Mouse (Mus musculus) cerebellum, adult 2 months (tissue): ENCODE results near the gene Gm45837. TPM values are rescaled to one million over a fixed set of nuclear protein-coding genes. Genes with fewer than 3 reads are reported as not detected.
A peak's percentile ranks its signal among the peaks of the same experiment; 100 is the strongest.

Experiments used
- DNase-seq, 2 experiments: peaks; one replicate each; pipeline ENCODE4 v3.0.0; 2021
- H3K27ac ChIP-seq: fragments of 200-500 bp; 2 replicates; pipeline ENCODE4 v1.5.1; 2012; ENCODE audit warnings: low read length, control low read depth, inconsistent platforms; ENCODE audit not compliant: insufficient read depth
- H3K27me3 ChIP-seq: fragments of 200-500 bp; 2 replicates; pipeline ENCODE4 v1.6.1; 2012; ENCODE audit warnings: inconsistent platforms, mild to moderate bottlenecking, low read length, moderate library complexity; ENCODE audit not compliant: control insufficient read depth, insufficient read depth
- H3K4me1 ChIP-seq: fragments of 200-500 bp; 2 replicates; pipeline ENCODE4 v1.6.1; 2011; ENCODE audit warnings: low read length; ENCODE audit not compliant: control insufficient read depth, insufficient read depth
- H3K4me3 ChIP-seq: fragments of 200-500 bp; replicated peaks from 2 replicates; pipeline ENCODE3; 2011; ENCODE audit warnings: mild to moderate bottlenecking, low read depth, low read length, control low read depth; ENCODE audit not compliant: insufficient read depth
- CTCF ChIP-seq: fragments of 200-500 bp; IDR thresholded peaks from 2 replicates; pipeline ENCODE4 v1.5.1; 2011; ENCODE audit warnings: low read depth, mild to moderate bottlenecking, control low read depth, low read length, moderate library complexity, borderline replicate concordance; ENCODE audit not compliant: insufficient read depth
- POLR2A ChIP-seq: fragments of 200-500 bp; IDR thresholded peaks from 2 replicates; pipeline ENCODE4 v1.6.1; 2011; ENCODE audit warnings: low read length, control low read depth, borderline replicate concordance; ENCODE audit not compliant: insufficient read depth
- WGBS: fragments of 180-500 bp; shearing (Covaris S2); methylation state at CpG from one replicate; pipeline ENCODE4 v1.1.7; 2018; 5-methylcytosine and 5-hydroxymethylcytosine counted together
- polyA plus RNA-seq: library from polyadenylated mRNA; depleted of rRNA; stranded (reverse); fragments of >200 nt; gene quantifications from 2 replicates; pipeline ENCODE4 v1.2.3, GENCODE M21; 2012

Gm45837 gene
- polyA plus RNA-seq, 1 experiment: 1.2 TPM

DNA sequence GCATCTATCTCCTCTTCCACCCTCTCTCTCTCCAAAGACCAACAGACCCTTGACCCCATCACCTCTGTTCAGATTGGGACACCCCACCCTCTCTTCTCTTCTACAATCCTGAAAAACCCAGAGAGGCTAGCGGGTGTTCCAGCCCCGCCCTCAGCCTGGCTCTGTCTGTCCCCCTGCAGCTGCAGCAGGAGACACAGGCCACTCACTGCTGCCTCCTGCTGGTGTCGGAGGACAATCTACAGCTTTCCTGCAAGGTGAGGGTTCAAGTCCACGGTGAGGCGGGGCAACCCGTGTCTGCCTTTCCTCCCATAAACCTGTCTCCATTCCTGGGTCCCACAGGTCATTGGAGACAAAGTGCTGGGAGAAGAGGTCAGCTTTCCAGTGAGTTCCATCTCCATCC lies 91.0 kb downstream of the Gm45837 start:
- 80% methylated on average over 6 of the region's 6 CpGs for WGBS
- Histone ChIP-seq H3K27ac (no peak overlapping the region), H3K4me3 (no peak overlapping the region), H3K27me3 (no peaks in the 10 kb centered on the region; the same call in 1 of the 2 replicates), H3K4me1 (no peaks in the 10 kb centered on the region)
- no peak for DNase-seq
- TF ChIP-seq CTCF (no peak), POLR2A (no peak)

DNA sequence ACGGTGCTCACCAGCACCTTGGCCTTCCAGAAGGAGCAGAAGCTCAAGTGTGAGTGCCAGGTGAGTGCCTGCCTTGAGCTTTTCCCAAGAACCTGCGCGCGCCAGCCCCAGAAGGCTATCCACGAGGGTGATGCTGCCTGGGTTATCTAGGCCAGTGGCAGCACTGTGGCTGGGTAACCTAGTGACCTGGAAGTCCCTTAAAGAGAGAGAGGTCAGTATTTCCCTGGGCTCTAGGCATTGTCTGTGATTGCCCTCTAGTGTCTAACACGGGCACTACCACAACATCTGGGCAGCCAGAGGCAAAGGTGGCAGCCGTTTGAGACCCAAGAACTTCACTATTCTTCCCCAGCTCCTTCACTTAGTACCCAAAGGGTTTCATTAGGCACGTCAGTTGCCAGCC lies 92.7 kb downstream of the Gm45837 start:
- H3K4me3 ChIP-seq: no peak overlapping the region
- 26% methylated on average over 8 of the region's 8 CpGs for WGBS
- H3K27me3 ChIP-seq: no peaks in the 10 kb centered on the region; the same call in 1 of the 2 replicates
- H3K4me1 ChIP-seq: no peaks in the 10 kb centered on the region
- peak; percentile 21 to 40 for DNase-seq
- TF ChIP-seq POLR2A (no peak), CTCF (peak; percentile 66)
- no peak overlapping the region for H3K27ac ChIP-seq

DNA sequence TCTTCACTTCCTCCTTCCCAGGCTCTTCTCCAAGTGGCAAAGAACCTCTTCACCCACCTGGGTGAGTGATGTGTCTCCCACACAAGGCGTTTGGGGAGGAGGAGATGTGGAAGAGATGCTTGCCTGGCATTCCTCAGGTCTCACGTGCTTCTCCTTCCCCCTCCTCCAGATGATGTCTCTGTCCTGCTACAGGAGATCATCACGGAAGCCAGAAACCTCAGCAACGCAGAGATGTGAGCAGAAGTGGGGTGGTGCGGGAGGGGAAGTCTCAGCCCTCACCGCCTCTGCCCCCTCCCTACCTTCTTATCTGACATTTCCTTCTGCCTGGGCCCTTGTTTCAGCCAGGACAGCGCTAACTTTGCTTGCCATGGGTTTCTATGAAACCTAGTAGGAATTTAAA lies 93.1 kb downstream of the Gm45837 start:
- Histone ChIP-seq H3K4me3 (no peak overlapping the region), H3K27ac (no peak overlapping the region), H3K4me1 (no peaks in the 10 kb centered on the region), H3K27me3 (no peaks in the 10 kb centered on the region; the same call in 1 of the 2 replicates)
- no peak for TF ChIP-seq CTCF
- TF ChIP-seq POLR2A: no peak
- WGBS: 51% methylated on average over 7 of the region's 7 CpGs
- DNase-seq: no peak

DNA sequence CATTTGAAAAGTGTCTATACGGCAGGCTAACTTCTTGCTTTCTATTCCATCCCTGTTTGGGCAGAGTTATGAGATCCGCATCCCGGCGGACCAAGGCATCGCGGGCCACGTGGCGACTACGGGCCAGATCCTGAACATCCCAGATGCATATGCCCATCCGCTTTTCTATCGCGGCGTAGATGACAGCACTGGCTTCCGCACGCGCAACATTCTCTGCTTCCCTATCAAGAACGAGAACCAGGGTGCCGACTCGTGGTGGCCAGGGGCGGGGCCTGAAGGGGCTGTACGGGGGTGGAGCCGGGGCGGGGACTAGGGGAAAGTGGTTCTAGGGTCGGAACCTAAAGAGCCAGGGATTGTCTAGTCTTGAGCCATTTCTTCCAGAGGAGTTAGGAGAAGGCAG lies 93.8 kb downstream of the Gm45837 start:
- no peak overlapping the region for H3K4me3 ChIP-seq
- no peak for DNase-seq
- H3K4me1 ChIP-seq: no peaks in the 10 kb centered on the region
- no peaks in the 10 kb centered on the region; the same call in 1 of the 2 replicates for H3K27me3 ChIP-seq
- TF ChIP-seq CTCF: no peak
- TF ChIP-seq POLR2A: no peak
- H3K27ac ChIP-seq: no peak overlapping the region
- 26% methylated on average over 24 of the region's 24 CpGs for WGBS

DNA sequence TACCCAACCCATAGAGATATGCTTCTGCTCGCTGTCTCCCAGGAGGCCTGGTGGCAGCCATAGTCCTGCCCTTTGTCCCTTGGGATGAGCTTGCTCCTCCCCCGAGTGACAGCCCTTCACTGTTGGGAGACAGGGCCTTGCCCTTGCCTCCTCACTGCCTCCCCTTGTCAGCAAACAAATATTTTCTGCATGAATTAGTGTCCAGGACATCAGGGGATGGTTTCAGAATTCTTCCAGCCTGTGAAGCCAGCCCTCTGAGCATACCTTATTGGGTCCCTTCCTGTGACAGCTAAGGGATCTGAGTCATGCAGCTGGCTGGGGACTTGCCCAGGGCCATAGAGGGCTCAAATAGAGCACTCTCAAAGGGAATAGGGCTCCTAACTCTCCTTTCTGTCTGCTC lies 98.5 kb downstream of the Gm45837 start:
- peaks cover 12% of the 10 kb centered on the region for H3K4me1 ChIP-seq
- H3K4me3 ChIP-seq: no peak overlapping the region
- no peak for DNase-seq
- 65% methylated on average over 2 of the region's 2 CpGs for WGBS
- TF ChIP-seq POLR2A (no peak), CTCF (no peak)
- H3K27me3 ChIP-seq: no peaks in the 10 kb centered on the region
- no peak overlapping the region for H3K27ac ChIP-seq

DNA sequence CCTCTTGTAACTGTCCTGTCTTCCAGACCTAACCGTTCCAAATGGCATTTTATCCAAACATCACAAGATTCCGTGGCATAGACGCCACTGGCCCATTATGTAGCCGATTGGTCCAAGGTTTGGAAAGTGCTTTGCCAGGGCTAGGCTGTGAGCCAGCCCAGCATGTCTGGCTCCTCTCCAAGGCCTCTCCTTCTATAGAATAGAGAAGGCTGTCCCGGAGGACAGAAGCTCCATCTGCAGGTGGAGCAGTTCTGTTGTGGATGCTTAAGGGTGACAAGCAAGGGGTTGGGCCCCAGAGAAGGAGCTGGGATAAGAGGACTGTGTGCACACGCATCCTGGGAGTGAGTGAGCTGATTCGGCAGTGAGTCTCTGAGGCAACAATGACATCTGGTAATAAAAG lies 103.0 kb downstream of the Gm45837 start:
- TF ChIP-seq POLR2A (no peak), CTCF (0 out of 2 replicates have a peak, but pooled peaks have one; percentile 15)
- Histone ChIP-seq H3K27ac (no peak overlapping the region), H3K4me1 (peaks cover 12% of the 10 kb centered on the region), H3K27me3 (no peaks in the 10 kb centered on the region), H3K4me3 (no peak overlapping the region)
- peak; percentile 66 to 74 for DNase-seq
- WGBS: 8% methylated on average over 7 of the region's 7 CpGs

DNA sequence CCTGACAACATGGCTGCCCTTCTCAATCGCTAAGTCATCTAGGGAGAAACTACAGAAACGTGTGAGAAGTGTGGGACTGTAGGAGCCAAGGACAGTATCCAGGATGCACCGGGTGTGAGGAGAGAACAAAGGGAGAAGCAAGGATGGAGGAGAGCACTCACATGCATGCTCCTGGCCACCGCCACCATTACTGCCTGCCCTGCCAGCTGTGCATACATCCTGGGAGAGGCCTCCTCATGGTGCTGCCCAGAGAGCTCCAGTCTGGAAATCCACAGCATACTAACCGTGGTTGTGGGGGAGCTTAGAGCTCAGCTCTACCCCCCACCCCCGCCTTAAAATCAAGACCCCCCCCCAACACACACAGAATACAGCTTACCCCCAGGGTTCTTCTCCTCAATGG lies 104.1 kb downstream of the Gm45837 start:
- no peak for TF ChIP-seq POLR2A
- no peak for TF ChIP-seq CTCF
- Histone ChIP-seq H3K4me3 (no peak overlapping the region), H3K27me3 (no peaks in the 10 kb centered on the region), H3K27ac (no peak overlapping the region), H3K4me1 (peaks cover 12% of the 10 kb centered on the region)
- DNase-seq: no peak
- WGBS: 89% methylated on average over 6 of the region's 6 CpGs

DNA sequence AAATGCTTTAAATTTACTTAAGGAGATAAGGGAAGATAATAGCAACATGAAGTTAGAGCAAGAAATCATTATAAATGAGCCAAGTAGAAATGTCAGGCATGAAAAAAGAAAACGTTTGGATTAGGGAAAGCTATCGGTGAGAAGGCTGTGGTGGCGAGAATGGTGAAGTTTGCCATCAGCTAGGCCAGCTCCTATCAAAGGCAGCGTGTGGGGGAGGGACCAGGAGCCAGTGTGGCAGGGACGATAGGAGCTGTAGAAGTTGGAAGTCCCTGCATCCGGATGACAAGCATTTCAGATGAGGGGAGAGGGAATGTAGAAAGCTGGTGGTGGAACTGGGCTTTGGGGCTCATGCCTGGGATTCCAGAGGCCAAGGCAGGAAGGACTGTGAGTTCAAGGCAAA lies 104.6 kb downstream of the Gm45837 start:
- Histone ChIP-seq H3K4me3 (no peak overlapping the region), H3K27me3 (no peaks in the 10 kb centered on the region), H3K27ac (no peak overlapping the region), H3K4me1 (peaks cover 12% of the 10 kb centered on the region)
- no peak for DNase-seq
- no peak for TF ChIP-seq POLR2A
- no peak for TF ChIP-seq CTCF
- WGBS: 76% methylated on average over 6 of the region's 6 CpGs

DNA sequence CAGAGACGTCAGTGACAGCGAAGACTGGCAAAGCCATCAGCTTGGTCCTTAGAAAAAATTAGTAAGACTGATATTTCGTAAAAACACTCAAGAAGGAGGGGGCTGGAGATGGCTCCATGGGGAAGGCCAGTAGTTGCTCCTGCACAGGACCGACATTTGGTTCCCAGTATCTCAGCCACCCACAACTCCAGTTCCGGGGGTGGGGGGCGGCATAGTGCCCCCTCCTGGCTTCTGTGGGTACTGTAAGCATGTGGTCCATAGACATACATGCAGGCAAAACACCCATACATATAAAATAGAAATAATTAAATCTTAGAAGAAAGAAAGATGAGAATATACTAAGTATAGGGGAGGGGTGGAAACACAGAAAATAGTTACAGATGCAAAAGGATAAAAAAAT lies 105.8 kb downstream of the Gm45837 start:
- peaks cover 12% of the 10 kb centered on the region for H3K4me1 ChIP-seq
- DNase-seq: no peak
- H3K27me3 ChIP-seq: no peaks in the 10 kb centered on the region
- 72% methylated on average over 6 of the region's 6 CpGs for WGBS
- H3K27ac ChIP-seq: no peak overlapping the region
- no peak for TF ChIP-seq CTCF
- no peak for TF ChIP-seq POLR2A
- no peak overlapping the region for H3K4me3 ChIP-seq
